Mouse (Mus musculus) MEL (cell line): ENCODE results near the gene Gm44805. TPM values are rescaled to one million over a fixed set of nuclear protein-coding genes. Genes with fewer than 3 reads are reported as not detected.
A peak's percentile ranks its signal among the peaks of the same experiment; 100 is the strongest.

ENCODE experiments used
- DNase-seq: peaks from one replicate; pipeline ENCODE4 v3.0.0; 2011; ENCODE audit warnings: low read depth, low spot score
- H3K27ac ChIP-seq: 2 replicates; pipeline ENCODE4 v1.5.1; 2012; ENCODE audit warnings: low read depth, mild to moderate bottlenecking, control low read depth, low read length, moderate library complexity; ENCODE audit not compliant: control insufficient read depth
- H3K27me3 ChIP-seq, 2 experiments: fragments of 150-350 bp in 1 of 2; sonication (generic) in 1 of 2; 2 replicates each; pipeline ENCODE4 v1.6.1; 2012; ENCODE audit warnings: low read length in 2 of 2, mild to moderate bottlenecking in 2 of 2, improper control_type of control experiment in 1 of 2, moderate library complexity in 1 of 2; ENCODE audit not compliant: insufficient read depth in 2 of 2, control insufficient read depth in 1 of 2
- H3K36me3 ChIP-seq, 2 experiments: 2 replicates each; pipeline ENCODE4 v1.6.1; 2012 to 2014; ENCODE audit warnings: low read length in 2 of 2, improper control_type of control experiment in 1 of 2, inconsistent platforms in 1 of 2, mild to moderate bottlenecking in 1 of 2; ENCODE audit not compliant: insufficient read depth in 2 of 2, control insufficient read depth in 1 of 2
- H3K4me1 ChIP-seq, 2 experiments: fragments of 150-350 bp in 1 of 2; sonication (generic) in 1 of 2; 2 replicates each; pipeline ENCODE4 v1.6.1; 2012; ENCODE audit warnings: low read length in 2 of 2, improper control_type of control experiment in 1 of 2, mild to moderate bottlenecking in 1 of 2; ENCODE audit not compliant: insufficient read depth in 2 of 2, control insufficient read depth in 1 of 2
- H3K4me3 ChIP-seq, 2 experiments: fragments of 150-350 bp in 1 of 2; sonication (generic) in 1 of 2; 2 replicates each; pipeline ENCODE4 v1.5.1; 2012; ENCODE audit warnings: low read depth in 2 of 2, low read length in 2 of 2, mild to moderate bottlenecking in 2 of 2, moderate library complexity in 2 of 2, control low read depth in 1 of 2, improper control_type of control experiment in 1 of 2; ENCODE audit not compliant: control insufficient read depth in 1 of 2, insufficient read depth in 1 of 2
- H3K79me2 ChIP-seq: 2 replicates; pipeline ENCODE4 v1.6.1; 2012; ENCODE audit warnings: mild to moderate bottlenecking, low read length, moderate library complexity; ENCODE audit not compliant: control insufficient read depth, poor library complexity, insufficient read depth
- H3K9ac ChIP-seq: 2 replicates; pipeline ENCODE4 v1.6.1; 2012; ENCODE audit warnings: low read depth, mild to moderate bottlenecking, control low read depth, low read length, moderate library complexity; ENCODE audit not compliant: control insufficient read depth, poor library complexity, severe bottlenecking
- H3K9me3 ChIP-seq: fragments of 150-350 bp; sonication (generic); replicated peaks from 2 replicates; pipeline ENCODE4 v1.6.1; 2012; ENCODE audit warnings: mild to moderate bottlenecking, low read length, improper control_type of control experiment, moderate library complexity; ENCODE audit not compliant: insufficient read depth
- ELF1 ChIP-seq: IDR thresholded peaks from 2 replicates; pipeline ENCODE4 v1.6.1; 2014; ENCODE audit warnings: low read depth, mild to moderate bottlenecking, inconsistent platforms, low read length, improper control_type of control experiment, moderate library complexity
- HCFC1 ChIP-seq: IDR thresholded peaks from 2 replicates; pipeline ENCODE4 v1.6.1; 2012; ENCODE audit warnings: low read depth, mild to moderate bottlenecking, inconsistent platforms, low read length, improper control_type of control experiment, moderate library complexity
- KAT2A ChIP-seq: conservative IDR thresholded peaks from 2 replicates; pipeline ENCODE4 v1.6.1; 2012; ENCODE audit warnings: low read depth, low read length, improper control_type of control experiment, inconsistent platforms
- MXI1 ChIP-seq: IDR thresholded peaks from 2 replicates; pipeline ENCODE4 v1.6.1; 2011; ENCODE audit warnings: mild to moderate bottlenecking, low read depth, low read length, improper control_type of control experiment
- POLR2A ChIP-seq, 2 experiments: IDR thresholded peaks; 2 replicates each; pipeline ENCODE4 v1.6.1; 2011 to 2012; ENCODE audit warnings: low read length in 2 of 2, mild to moderate bottlenecking in 2 of 2, control low read depth in 1 of 2, improper control_type of control experiment in 1 of 2, low read depth in 1 of 2, moderate library complexity in 1 of 2; ENCODE audit not compliant: control insufficient read depth in 1 of 2, insufficient read depth in 1 of 2, poor library complexity in 1 of 2
- RAD21 ChIP-seq: IDR thresholded peaks from 2 replicates; pipeline ENCODE4 v1.6.1; 2011; ENCODE audit warnings: mild to moderate bottlenecking, low read depth, low read length, improper control_type of control experiment
- SIN3A ChIP-seq: IDR thresholded peaks from 2 replicates; pipeline ENCODE4 v1.6.1; 2012; ENCODE audit warnings: low read length, improper control_type of control experiment, inconsistent platforms
- SMC3 ChIP-seq: IDR thresholded peaks from 2 replicates; pipeline ENCODE4 v1.6.1; 2011; ENCODE audit warnings: low read depth, low read length, improper control_type of control experiment
- TBP ChIP-seq: IDR thresholded peaks from 2 replicates; pipeline ENCODE4 v1.8.0; 2011; ENCODE audit warnings: low read depth, low read length, improper control_type of control experiment
- TCF12 ChIP-seq: IDR thresholded peaks from 2 replicates; pipeline ENCODE4 v1.6.1; 2014; ENCODE audit warnings: low read depth, mild to moderate bottlenecking, inconsistent platforms, low read length, improper control_type of control experiment, moderate library complexity
- UBTF ChIP-seq: IDR thresholded peaks from 2 replicates; pipeline ENCODE4 v1.6.1; 2012; ENCODE audit warnings: low read depth, mild to moderate bottlenecking, inconsistent platforms, low read length, improper control_type of control experiment, moderate library complexity, borderline replicate concordance; ENCODE audit not compliant: insufficient read depth
- USF1 ChIP-seq: IDR thresholded peaks from 2 replicates; pipeline ENCODE4 v1.6.1; 2014; ENCODE audit warnings: low read depth, mild to moderate bottlenecking, inconsistent platforms, low read length, improper control_type of control experiment, moderate library complexity
- USF2 ChIP-seq, 2 experiments: IDR thresholded peaks; 2 replicates each; pipeline ENCODE4 v1.6.1; 2011 to 2012; ENCODE audit warnings: improper control_type of control experiment in 2 of 2, low read length in 2 of 2, borderline replicate concordance in 1 of 2, inconsistent platforms in 1 of 2, low read depth in 1 of 2, mild to moderate bottlenecking in 1 of 2; ENCODE audit not compliant: insufficient read depth in 1 of 2
- ZKSCAN1 ChIP-seq: IDR thresholded peaks from 2 replicates; pipeline ENCODE4 v1.6.1; 2012; ENCODE audit warnings: low read depth, mild to moderate bottlenecking, inconsistent platforms, low read length, improper control_type of control experiment, moderate library complexity
- ZNF384 ChIP-seq: IDR thresholded peaks from 2 replicates; pipeline ENCODE4 v1.6.1; 2012; ENCODE audit warnings: low read depth, mild to moderate bottlenecking, inconsistent platforms, low read length, improper control_type of control experiment
- polyA plus RNA-seq, 2 experiments: library from polyadenylated mRNA; stranded (reverse) in 1 of 2; unstranded in 1 of 2; fragments of >175 nt in 1 of 2; fragments of >200 nt in 1 of 2; gene quantifications; 2 replicates each; pipeline versions ENCODE4 v1.2.1 to v1.2.4; 2012; ENCODE audit warnings: low replicate concordance in 2 of 2, low read depth in 1 of 2; ENCODE audit not compliant: insufficient read length in 2 of 2, insufficient read depth in 1 of 2, missing spikeins in 1 of 2
- total RNA-seq: library from RNA; depleted of rRNA; stranded (reverse); fragments of 300-350 nt; gene quantifications from 2 replicates; pipeline ENCODE4 v1.2.3, GENCODE M21; 2012

Gm44805 gene
- total and polyA plus RNA-seq, 3 experiments = not detected

DNA sequence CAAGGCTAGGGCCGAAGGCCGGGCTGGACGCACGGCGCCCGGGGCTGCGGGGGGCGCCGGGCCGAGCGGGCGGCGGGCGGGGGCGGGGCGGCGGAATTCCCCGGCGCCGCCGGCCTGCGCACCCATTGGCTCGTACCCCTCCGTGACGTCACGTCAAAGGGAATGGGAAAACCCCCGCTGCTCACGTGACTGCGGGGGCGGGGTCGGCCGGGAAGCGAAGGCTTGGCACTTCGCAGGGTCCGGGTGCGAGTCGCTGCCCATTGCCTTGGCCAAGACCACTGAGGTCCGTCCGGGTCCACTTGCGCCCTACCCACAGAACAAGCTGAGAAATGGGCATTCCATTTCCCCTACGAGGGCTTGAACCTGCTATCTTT lies 51.9 kb downstream of the Gm44805 start, which contains the start of gene Relb (continued):
- peak; percentile 51 to 88; a peak in 3 of 4 replicates for TF ChIP-seq USF2 (IDR thresholded peaks at IDR 0.05; ENCODE audit: borderline replicate concordance in 1 of 2, insufficient read depth in 1 of 2, low read depth in 1 of 2, low read length in 2 of 2)
- TF ChIP-seq RAD21 = no peak

DNA sequence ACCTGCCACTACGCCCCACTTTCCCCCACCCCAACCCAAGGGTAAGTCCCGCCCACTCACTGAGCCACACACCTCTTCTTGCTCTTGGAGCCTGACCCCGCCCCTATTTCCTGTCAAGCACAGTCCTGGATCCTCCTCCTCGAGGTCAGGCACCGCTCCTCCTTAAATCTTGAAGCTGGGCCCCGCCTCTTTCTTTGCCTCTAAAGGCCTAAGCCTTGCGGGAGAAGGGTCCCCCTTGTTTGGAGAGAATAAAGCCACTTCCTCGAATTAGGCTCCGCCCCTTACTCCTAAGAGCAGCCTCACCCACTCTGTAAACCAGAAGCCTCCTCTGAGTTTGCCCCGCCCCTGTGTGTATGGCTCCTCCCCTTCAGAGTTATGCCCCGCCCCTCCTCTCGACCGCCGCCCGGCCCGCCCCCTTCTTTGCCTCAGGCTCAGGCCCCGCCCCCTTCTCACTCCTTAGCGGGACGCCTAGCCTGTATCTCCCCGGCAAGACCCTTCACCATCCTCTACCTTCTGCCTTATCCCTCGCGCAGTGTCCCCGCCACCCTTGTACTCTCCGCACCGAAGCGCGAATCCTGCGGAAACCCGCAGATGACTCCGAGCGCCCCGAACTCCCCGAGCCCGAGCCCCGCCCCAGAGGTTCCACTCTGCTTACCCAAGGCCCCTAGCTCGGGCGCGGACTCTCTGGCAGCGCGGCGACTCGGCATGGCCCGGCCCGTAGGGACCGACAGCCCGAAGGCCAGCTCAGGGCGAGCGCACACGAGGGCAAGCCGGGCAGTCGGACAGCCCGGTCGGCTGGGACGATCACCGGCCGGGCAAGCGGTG lies 52.5 kb downstream of the Gm44805 start:
- DNase-seq = peak; percentile 100
- H3K36me3 ChIP-seq = peaks cover 0 to 12% of the 10 kb centered on the region in 2 experiments; a peak in 2 of 4 replicates
- peak; percentile 70 for TF ChIP-seq MXI1
- TF ChIP-seq KAT2A = no peak
- TF ChIP-seq ELF1 = peak; percentile 76
- no peak; the same call in 1 of the 2 replicates for TF ChIP-seq SIN3A
- no peak for TF ChIP-seq USF1
- peak; percentile 42; the same call in 1 of the 2 replicates for TF ChIP-seq TCF12
- TF ChIP-seq TBP = no peak
- peak in 1 of 2 experiments; percentile 52; a peak in 1 of 4 replicates for TF ChIP-seq POLR2A (IDR thresholded peaks at IDR 0.05; ENCODE audit: control insufficient read depth in 1 of 2, insufficient read depth in 1 of 2, low read depth in 1 of 2, low read length in 2 of 2, poor library complexity in 1 of 2)
- TF ChIP-seq UBTF = 0 out of 2 replicates have a peak, but pooled peaks have one; percentile 16
- no peak for TF ChIP-seq ZKSCAN1
- no peak for TF ChIP-seq SMC3
- TF ChIP-seq ZNF384 = no peak
- TF ChIP-seq HCFC1 = peak; percentile 32; the same call in 1 of the 2 replicates
- H3K9me3 ChIP-seq = no peaks in the 10 kb centered on the region
- H3K9ac ChIP-seq = peak overlapping the region; percentile 78
- H3K79me2 ChIP-seq = no peaks in the 10 kb centered on the region; the same call in 1 of the 2 replicates
- H3K27me3 ChIP-seq = no peaks in the 10 kb centered on the region
- H3K27ac ChIP-seq = peak overlapping the region; percentile 66
- peak overlapping the region; percentile 77 to 97 for H3K4me3 ChIP-seq
- H3K4me1 ChIP-seq = peaks cover 4 to 15% of the 10 kb centered on the region in 2 experiments

DNA sequence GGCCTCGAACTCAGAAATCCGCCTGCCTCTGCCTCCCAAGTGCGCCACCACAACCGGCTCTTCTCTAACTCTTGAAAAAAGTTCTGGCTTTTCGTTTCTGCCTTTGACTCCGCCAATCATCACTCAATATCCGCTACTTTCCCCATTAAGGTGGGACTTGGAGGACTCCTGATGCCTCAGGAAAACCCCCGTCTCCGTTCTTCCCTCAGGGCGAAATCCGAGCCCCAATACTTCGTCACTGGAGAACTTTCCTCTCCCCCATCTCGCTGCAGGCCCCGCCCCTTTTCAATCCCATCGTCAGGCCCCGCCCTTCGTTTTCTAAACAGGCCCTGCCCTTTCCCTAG lies 53.1 kb downstream of the Gm44805 start:
- Histone ChIP-seq H3K4me1 (peaks cover 4 to 15% of the 10 kb centered on the region in 2 experiments), H3K9me3 (no peaks in the 10 kb centered on the region), H3K79me2 (no peaks in the 10 kb centered on the region; the same call in 1 of the 2 replicates), H3K36me3 (peaks cover 0 to 12% of the 10 kb centered on the region in 2 experiments; a peak in 2 of 4 replicates), H3K4me3 (peak overlapping the region; percentile 65 to 68)
- TF ChIP-seq TBP = 0 out of 2 replicates have a peak, but pooled peaks have one; percentile 9
- TF ChIP-seq SMC3 = no peak
- TF ChIP-seq, all 39 proteins: peak for 1
- H3K9ac ChIP-seq = peak overlapping the region; percentile 42; the same call in 1 of the 2 replicates
- H3K27ac ChIP-seq = 0 out of 2 replicates have a peak overlapping the region, but pooled peaks have one; percentile 17
- H3K27me3 ChIP-seq = no peaks in the 10 kb centered on the region
- no peak for DNase-seq
